Mouse (Mus musculus): ENCODE results near the gene Itk.

Itk gene

DNA sequence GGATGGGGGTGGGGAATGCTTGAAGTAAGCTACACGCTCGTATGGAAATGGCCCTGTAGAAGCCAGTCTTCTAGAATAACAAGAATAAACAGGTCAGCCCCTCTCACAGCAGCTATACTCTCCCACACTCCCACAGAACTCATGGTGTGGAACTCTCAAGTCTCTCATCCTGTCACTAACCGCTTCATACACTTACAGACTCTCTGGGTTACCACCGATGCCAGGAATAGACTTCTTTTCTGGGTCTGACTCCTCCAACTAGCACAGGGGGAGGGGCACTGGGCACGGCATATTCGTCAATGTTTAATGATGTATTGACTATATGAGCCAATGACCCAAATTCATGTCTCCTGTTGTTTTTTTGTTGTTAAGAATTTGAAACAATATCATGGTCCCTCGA, 82.5 kb downstream of the Itk start:
- peak; percentile 40 for DNase-seq (ENCODE audit: low read depth)

- DNase-seq (ENCODE audit: low read depth): peak; percentile 46
Measured at GRCm38 (mm10) chr11:46305881-46306520, 83.3 kb downstream of the Itk start.

DNA sequence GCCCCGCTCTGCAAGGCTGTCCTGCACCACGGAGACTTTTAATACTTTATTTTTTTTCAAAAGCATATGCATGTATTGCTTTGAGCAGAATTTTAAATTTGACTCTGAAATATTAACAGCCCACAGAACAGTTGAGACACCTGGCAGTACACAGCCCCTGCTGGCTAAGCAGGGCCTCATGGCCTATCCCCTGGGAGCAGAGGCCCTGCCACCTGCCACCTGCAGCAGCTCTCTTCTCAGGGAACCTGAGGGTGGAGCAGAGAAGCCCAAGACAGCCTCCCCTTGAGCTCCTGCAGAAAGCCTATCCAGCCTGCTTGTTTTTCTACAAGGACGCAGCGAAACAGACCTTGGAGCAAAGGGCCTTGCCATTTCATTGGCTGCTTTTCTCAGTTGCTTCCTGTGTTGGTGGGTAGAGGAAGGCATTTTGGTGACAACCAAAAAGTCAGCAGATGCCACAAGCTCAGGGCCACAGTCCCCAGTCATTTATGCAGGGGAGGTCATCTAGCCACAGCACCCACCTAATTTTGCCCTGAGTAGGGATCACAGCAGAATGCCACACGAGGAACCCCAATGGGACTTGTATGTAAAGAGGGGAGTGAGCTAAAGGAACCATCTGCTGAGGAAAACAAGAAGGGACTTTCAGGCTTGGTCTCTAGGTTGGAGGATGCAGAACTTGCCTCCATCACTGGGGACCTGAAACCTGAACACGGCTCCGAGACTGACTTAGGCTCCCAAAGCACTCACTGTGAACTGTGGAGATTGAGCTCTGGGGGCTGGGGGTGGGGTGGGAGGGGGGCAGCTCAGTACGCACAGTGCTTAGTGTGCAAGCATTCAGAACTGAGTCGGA, 84.2 kb downstream of the Itk start:
- DNase-seq (ENCODE audit: low read depth): peak; percentile 72

DNA sequence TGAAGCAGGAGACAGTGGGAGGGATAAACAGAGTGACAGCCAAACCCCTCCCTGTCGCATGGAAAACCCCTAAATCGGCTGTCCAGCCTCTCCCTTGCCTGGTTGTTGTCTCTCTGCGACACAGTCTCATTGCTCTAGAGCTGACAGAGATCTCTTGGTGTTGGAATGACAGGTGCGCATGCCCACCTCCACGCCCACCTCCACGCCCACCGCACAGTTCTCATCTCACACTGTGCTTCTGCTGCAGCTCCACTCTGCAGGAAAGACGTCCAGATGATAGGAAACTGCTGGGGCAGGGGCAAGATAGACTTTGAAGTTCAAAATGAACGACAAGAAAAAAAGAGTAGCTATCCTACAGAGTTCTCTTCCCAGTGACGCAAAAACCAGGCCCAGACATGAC, 85.2 kb downstream of the Itk start:
- DNase-seq (ENCODE audit: low read depth): peak; percentile 38

GRCm38 (mm10) chr11:46302471-46302870, 86.8 kb downstream of the Itk start:
- no peak for DNase-seq (ENCODE audit: low read depth)

DNA sequence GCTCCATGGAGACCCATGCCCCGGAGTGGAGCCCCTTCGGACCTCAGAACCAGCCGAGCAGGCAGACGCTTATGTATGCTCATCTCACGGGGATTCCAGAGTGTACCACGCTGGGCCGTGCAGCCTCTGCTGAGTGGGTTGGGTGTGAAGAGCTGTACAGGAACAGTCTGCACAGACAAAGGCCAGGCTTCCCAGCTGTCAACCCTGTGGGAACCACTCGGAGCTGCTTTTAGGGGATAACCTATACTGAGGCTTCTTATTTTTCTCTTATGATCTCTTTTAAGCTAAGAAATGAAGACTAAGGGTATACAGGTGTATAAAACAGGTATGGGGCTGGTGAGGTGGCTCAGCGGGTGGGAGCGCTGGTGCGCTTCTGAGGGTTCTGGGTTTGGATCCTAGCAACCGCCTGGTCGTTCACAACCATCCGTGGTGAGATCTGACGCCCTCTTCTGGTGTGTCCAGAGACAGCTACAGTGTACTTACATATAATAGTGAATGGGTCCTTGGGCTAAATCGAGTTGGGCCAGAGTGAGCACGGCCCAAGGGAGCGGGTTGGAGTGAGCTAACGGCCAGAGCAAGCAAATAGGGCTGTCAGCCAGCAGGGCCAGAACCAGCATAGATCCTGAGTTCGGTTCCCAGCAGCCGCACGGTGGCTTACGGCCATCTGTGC, 87.6 kb downstream of the Itk start:
- DNase-seq (ENCODE audit: low read depth): no peak

DNA sequence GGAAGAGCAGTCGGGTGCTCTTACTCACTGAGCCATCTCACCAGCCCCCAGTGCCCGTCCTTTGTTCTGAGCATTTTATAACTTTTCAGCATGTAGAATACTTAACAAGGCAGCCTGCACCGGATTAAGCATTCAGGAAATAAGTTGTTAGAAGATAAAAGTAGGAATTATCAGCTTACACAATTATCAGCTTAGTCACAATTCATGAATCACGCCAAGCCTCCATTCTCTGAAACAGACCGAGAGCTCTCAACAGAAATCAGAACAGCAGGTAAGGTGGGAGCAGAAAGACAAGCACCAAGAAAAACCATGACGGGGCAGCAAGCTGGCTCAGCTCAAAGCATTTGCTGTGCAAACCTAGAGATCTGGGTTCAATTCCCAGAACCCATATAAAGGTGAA, 89.4 kb downstream of the Itk start:
- DNase-seq (ENCODE audit: low read depth): no peak

GRCm38 (mm10) chr11:46298889-46299785, 90.2 kb downstream of the Itk start:
- DNase-seq (ENCODE audit: low read depth): peak; percentile 74

DNA sequence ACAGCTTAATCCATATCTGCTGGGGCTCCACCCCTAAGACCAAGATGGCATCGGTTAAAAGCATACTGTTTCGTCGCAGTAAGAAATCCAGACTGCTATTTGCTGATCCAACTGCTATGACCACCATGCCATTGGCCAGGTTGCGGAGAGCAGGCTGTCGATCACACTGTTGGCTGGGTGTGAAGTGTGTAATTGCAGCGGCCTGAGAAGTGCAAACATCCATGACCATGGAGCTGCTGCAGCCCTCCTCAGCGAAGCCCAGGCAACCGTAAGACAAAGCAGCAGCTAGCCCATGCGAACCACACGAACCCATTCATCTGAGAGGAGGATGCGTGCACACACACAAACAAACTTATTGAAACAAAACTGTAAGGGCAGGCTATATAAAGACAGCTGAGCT, 94.9 kb downstream of the Itk start:
- no peak for DNase-seq (ENCODE audit: low read depth)

- DNase-seq (ENCODE audit: low read depth): no peak
Measured at GRCm38 (mm10) chr11:46293491-46293890, 95.8 kb downstream of the Itk start.

GRCm38 (mm10) chr11:46290988-46291405, 98.3 kb downstream of the Itk start:
- no peak for DNase-seq (ENCODE audit: low read depth)

DNA sequence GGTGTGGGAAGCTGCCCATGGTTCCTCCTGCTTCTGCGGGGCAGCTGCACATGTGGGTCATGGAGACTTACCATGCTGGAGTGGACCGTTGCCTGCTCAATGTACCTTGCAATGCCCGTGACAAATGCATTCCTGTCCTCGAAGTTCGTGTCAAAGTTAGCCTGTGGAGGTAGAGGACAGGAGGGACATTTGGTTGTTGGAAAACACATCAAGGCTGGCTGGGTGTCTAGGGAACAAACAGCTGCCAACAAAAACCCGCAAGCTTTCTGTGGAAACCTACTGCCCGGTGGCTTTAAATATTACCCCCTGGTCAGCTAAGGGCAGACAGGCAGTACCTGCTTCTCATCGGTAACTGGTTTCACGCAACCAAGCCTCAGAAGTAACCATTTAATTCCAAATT, 99.8 kb downstream of the Itk start:
- no peak for DNase-seq (ENCODE audit: low read depth)

GRCm38 (mm10) chr11:46289022-46289421, 100.3 kb downstream of the Itk start:
- no peak for DNase-seq (ENCODE audit: low read depth)

DNA sequence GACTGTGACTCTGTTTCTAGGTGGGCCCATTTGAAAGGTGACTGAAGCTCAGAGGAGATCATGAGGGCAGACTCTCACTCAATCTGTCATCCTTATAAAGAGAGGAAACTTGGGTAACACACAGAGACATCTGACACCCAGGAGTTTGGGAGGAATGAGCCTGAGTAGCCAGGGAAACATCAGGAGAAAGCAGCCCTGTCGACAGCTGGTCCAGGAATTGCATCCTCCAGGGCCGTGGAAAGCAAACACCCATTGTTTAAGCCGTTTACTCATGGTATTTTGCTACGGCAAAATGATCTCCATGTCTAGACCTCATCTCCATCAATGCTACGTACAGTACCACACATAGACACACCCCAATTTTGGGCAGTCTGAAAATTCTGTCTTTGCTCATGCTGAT, 101.2 kb downstream of the Itk start:
- DNase-seq (ENCODE audit: low read depth): no peak

DNA sequence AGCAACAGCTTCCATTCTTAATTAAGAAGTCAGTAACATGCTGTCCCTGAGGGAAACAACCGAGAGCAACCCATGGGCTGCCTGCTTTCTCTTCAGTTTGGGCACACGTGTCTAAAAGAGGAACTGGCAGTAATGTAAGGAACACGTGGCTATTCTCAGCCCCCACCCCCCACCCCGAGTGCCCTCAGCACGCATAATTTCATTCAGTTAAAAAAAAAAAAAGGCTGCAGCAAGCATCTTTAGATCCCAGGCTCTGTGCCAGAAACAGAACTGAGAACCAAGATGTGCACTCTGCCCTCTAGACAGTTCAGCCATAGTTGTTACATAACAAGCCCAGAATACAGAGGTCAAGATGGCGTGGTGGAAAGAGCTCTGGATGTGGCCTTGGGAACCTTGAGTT, 102.5 kb downstream of the Itk start:
- no peak for DNase-seq (ENCODE audit: low read depth)

GRCm38 (mm10) chr11:46283800-46284199, 105.5 kb downstream of the Itk start:
- DNase-seq (ENCODE audit: low read depth): no peak

DNA sequence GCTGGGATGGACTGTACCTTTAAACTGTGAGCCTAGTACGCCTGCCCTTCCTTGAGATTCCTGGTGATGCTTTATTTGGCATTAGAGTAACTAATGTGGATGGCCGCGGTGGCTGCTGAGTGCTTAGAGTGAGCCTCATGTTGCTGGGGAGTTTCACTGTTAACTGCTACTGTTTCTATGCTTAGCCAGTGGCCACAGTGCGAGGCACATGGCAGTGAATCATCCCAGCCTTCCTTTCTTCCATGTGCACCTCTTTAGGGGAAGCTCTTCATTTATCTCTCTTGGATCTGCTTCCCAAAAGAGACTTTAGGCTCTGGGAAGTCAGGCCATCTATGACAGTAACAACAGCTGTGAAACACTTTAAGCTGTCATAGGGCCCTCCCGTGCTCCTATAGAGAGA, 106.7 kb downstream of the Itk start:
- no peak for DNase-seq (ENCODE audit: low read depth)

DNA sequence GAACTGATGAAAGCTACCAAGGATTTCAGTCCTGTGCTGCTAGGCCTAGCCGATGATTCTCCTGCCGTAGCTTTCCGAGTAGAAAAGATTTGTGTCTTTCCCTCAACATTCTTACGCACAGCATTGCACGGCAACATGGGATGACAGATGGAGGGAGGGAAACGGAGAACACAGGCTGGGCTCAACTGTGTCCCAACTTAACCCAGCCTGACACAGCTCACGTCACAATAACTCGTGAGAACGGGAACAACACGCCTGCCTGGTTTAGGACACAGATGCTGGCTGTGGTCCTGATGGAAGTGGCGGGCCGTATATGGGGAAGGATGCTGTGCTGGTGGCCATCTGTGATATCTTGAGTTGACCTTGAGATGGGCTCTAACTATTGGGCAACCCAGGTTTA, 110.6 kb downstream of the Itk start:
- no peak for DNase-seq (ENCODE audit: low read depth)

GRCm38 (mm10) chr11:46278140-46278539, 111.2 kb downstream of the Itk start:
- no peak for DNase-seq (ENCODE audit: low read depth)

- peak; percentile 75 for DNase-seq (ENCODE audit: low read depth)
Measured at GRCm38 (mm10) chr11:46276778-46277177, 112.5 kb downstream of the Itk start.

GRCm38 (mm10) chr11:46276168-46276567, 113.1 kb downstream of the Itk start:
- no peak for DNase-seq (ENCODE audit: low read depth)

- peak; percentile 93 for DNase-seq (ENCODE audit: low read depth)
Measured at GRCm38 (mm10) chr11:46275302-46275701, 114.0 kb downstream of the Itk start.

All from naive thymus-derived CD4-positive, alpha-beta T cell, adult 2 months (primary cell).